Comparison of ENCODE assay signal across 26 mouse cellular contexts in genomic region chr2:153842854-153843253, GRCm38 (mm10). TPM values are rescaled to one million over a fixed set of nuclear protein-coding genes. Genes with fewer than 3 reads are reported as not detected.
DNase-seq lines count a peak whose midpoint lies in the region; ATAC-seq lines count a peak whose summit lies in the region.
"Had no signal": no experiment of that assay in that cellular context is flagged by ENCODE, and none has a peak within 500 bp of the region (broad histone marks: within the 10 kb centered on the region; RNA-seq: fewer than 3 reads in every experiment).

No protein-coding gene starts in this region.

- no peak for ATAC-seq in cerebellum, adult (ENCODE audit: insufficient number of reproducible peaks, low FRiP score, low TSS enrichment)
- no peak for ATAC-seq in erythroblast, adult 5-6 weeks (replicated peaks; ENCODE audit: low FRiP score, poor library complexity, severe bottlenecking)
- ATAC-seq: forebrain, embryonic 15.5 days; hindbrain, embryonic 16.5 days; intestine, embryonic 15.5 days; Patski had no signal

- DNase-seq in cerebellum, adult 18-20 months = peak; percentile 32 to 39
- DNase-seq in cerebellum, postnatal 4 days (ENCODE audit: low spot score in 2 of 2) = no peak
- peak; percentile 63 for DNase-seq in cerebellum, adult 9-11 months
- peak; percentile 5 for DNase-seq in layer of hippocampus, adult 11-12 months (ENCODE audit: low spot score)
- DNase-seq in layer of hippocampus, postnatal 25 days (ENCODE audit: extremely low spot score in 1 of 2, low spot score in 1 of 2) = no peak
- DNase-seq in cerebellum, postnatal 25 days = peak; percentile 51 to 57
- DNase-seq: adrenal gland, postnatal 10 days; adrenal gland, postnatal 36 days; B cell, adult 2 months; embryo, embryonic 11 days; gastrocnemius, postnatal 25 days; heart, adult 2 months; heart, postnatal 14 days; kidney, adult 11 months; kidney, adult 8-10 months had no signal

RNA-seq across cellular contexts. Expression of gene Sun5, which starts 28.0 kb away (rescaled TPM):
- not detected for total RNA-seq in layer of hippocampus, postnatal 25 days (2021)
- not detected in 2 replicates for total RNA-seq in erythroblast, adult 5-6 weeks (2015; ENCODE audit: low replicate concordance)
- not detected in 2 replicates for total RNA-seq in erythroblast, adult 5-6 weeks (2017; ENCODE audit: low replicate concordance)
- total RNA-seq: adrenal gland, adult 18-20 months; adrenal gland, postnatal 10 days; G1E; gastrocnemius, adult 8-10 months; gastrocnemius, postnatal 25 days; heart, adult 2 months; heart, postnatal 14 days; hematopoietic stem cell, adult 5-6 weeks had no signal

RNA-seq across cellular contexts. Expression of gene Bpifb2, which starts 32.0 kb away (rescaled TPM):
- total RNA-seq in layer of hippocampus, postnatal 25 days (2021) = not detected
- total RNA-seq in erythroblast, adult 5-6 weeks (2015; ENCODE audit: low replicate concordance) = not detected in 2 replicates
- not detected in 2 replicates for total RNA-seq in erythroblast, adult 5-6 weeks (2017; ENCODE audit: low replicate concordance)
- total RNA-seq: CH12.LX; G1E; gastrocnemius, adult 8-10 months; gastrocnemius, postnatal 25 days; heart, adult 2 months; heart, postnatal 14 days; hematopoietic stem cell, adult 5-6 weeks had no signal

RNA-seq across cellular contexts. Expression of gene Bpifb6, which starts 57.3 kb away (rescaled TPM):
- not detected for total RNA-seq in layer of hippocampus, postnatal 25 days (2021)
- not detected in 2 replicates for total RNA-seq in erythroblast, adult 5-6 weeks (2015; ENCODE audit: low replicate concordance)
- not detected in 2 replicates for total RNA-seq in erythroblast, adult 5-6 weeks (2017; ENCODE audit: low replicate concordance)
- total RNA-seq: CH12.LX; G1E; gastrocnemius, adult 8-10 months; gastrocnemius, postnatal 25 days; heart, adult 2 months; heart, postnatal 14 days; hematopoietic stem cell, adult 5-6 weeks had no signal

Comparison
In these comparisons a context has a peak if more than half of its experiments do, and no peak if none do; other contexts are left out.
1. DNase-seq: peak in cerebellum, adult 18-20 months (2 of 2), cerebellum, adult 9-11 months (single experiment), layer of hippocampus, adult 11-12 months (single experiment) and cerebellum, postnatal 25 days (2 of 2); none in cerebellum, postnatal 4 days (0 of 2) and layer of hippocampus, postnatal 25 days (0 of 2).